Comparison of ENCODE assay signal across 30 mouse cellular contexts in the genomic region with DNA sequence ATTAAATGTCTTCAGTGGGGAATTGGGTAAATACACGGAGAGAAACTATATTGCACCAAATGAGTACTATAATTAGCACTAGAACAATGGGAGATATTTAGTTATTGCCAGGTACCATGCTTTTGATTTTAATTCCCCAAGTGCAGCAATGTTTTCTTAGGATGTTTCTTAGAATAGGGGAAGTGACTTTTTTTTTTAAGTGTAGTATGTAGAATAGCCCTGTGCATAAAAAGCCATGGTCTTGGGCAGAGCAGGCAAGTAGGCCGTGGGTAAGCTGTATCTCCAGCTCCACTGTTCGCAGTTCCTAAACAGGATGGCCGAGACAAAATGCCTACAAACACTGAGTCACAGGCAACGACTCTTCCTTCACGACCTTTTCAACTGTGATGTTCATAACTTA. TPM values are rescaled to one million over a fixed set of nuclear protein-coding genes. Genes with fewer than 3 reads are reported as not detected.
A peak's percentile ranks its signal among the peaks of the same experiment; 100 is the strongest.
DNase-seq lines count a peak whose midpoint lies in the region; ATAC-seq and TF ChIP-seq lines count a peak whose summit lies in the region.
"Had no signal": no experiment of that assay in that cellular context is flagged by ENCODE, and none has a peak within 500 bp of the region (broad histone marks: within the 10 kb centered on the region; RNA-seq: fewer than 3 reads in every experiment).

No protein-coding gene starts in this region.

- DNase-seq in lung, postnatal 0 days (ENCODE audit: low spot score): no peak
- DNase-seq in lung, postnatal 25 days (ENCODE audit: low spot score): no peak
- no peak for DNase-seq in thymus, postnatal 14 days
- DNase-seq in embryo, embryonic 10.5 days (ENCODE audit: low spot score): no peak
- DNase-seq: adrenal gland, postnatal 10 days; B cell, adult 2 months; cerebellum, adult 11 months; cerebellum, adult 9-10 months; gastrocnemius, postnatal 14 days; heart, adult 18-20 months; kidney, adult 9 months; kidney, postnatal 10 days; layer of hippocampus, postnatal 36 days; liver, embryonic 13.5 days; lung, adult 18-20 months; lung, postnatal 10 days; thymus, adult 2 months had no signal

- TF ChIP-seq EP300 in lung, postnatal 0 days (IDR thresholded peaks at IDR 0.05): no peak

- H3K4me3 ChIP-seq in lung, postnatal 0 days (ENCODE audit: low read depth, low read length): no peak overlapping the region
- peak overlapping the region; percentile 1 for H3K4me3 ChIP-seq in megakaryocyte, embryonic 14.5 days (replicated peaks)
- H3K4me3 ChIP-seq: forebrain, embryonic 13.5 days; heart, embryonic 13.5 days; hindbrain, embryonic 12.5 days; limb, embryonic 10.5 days; limb, embryonic 15.5 days; liver, embryonic 13.5 days; midbrain, embryonic 13.5 days had no signal

- no peak overlapping the region for H3K4me2 ChIP-seq in lung, postnatal 0 days (replicated peaks; ENCODE audit: low read depth, low read length)
- H3K4me2 ChIP-seq: forebrain, embryonic 13.5 days; heart, embryonic 13.5 days; hindbrain, embryonic 12.5 days; limb, embryonic 15.5 days; liver, embryonic 13.5 days; midbrain, embryonic 13.5 days had no signal

- H3K9ac ChIP-seq in lung, postnatal 0 days (replicated peaks; ENCODE audit: low read depth): no peak overlapping the region
- H3K9ac ChIP-seq: forebrain, embryonic 13.5 days; heart, embryonic 13.5 days; hindbrain, embryonic 12.5 days; limb, embryonic 15.5 days; liver, embryonic 13.5 days; midbrain, embryonic 13.5 days had no signal

- peak overlapping the region; percentile 21; the same call in 1 of the 2 replicates for H3K27ac ChIP-seq in lung, postnatal 0 days (ENCODE audit: low read length)
- H3K27ac ChIP-seq: forebrain, embryonic 13.5 days; heart, embryonic 13.5 days; hindbrain, embryonic 12.5 days; hindbrain, postnatal 0 days; liver, embryonic 13.5 days; midbrain, embryonic 13.5 days had no signal

- no peaks in the 10 kb centered on the region for H3K36me3 ChIP-seq in lung, postnatal 0 days (ENCODE audit: insufficient read depth, low read length)
- H3K36me3 ChIP-seq in megakaryocyte, embryonic 14.5 days (replicated peaks; ENCODE audit: low read length): peaks cover 15% of the 10 kb centered on the region
- H3K36me3 ChIP-seq: G1E; heart, embryonic 13.5 days; hindbrain, embryonic 12.5 days; limb, embryonic 15.5 days; liver, embryonic 13.5 days; midbrain, embryonic 13.5 days had no signal

- WGBS in lung, postnatal 0 days: 48% methylated on average over 6 of the region's 6 CpGs

- peaks cover 20% of the 10 kb centered on the region for H3K4me1 ChIP-seq in lung, postnatal 0 days (ENCODE audit: insufficient read depth, low read depth, low read length)
- H3K4me1 ChIP-seq in megakaryocyte, embryonic 14.5 days: peaks cover 78% of the 10 kb centered on the region
- H3K4me1 ChIP-seq: forebrain, embryonic 13.5 days had no signal

- no peaks in the 10 kb centered on the region for H3K27me3 ChIP-seq in lung, postnatal 0 days (replicated peaks; ENCODE audit: insufficient read depth, low read length)
- H3K27me3 ChIP-seq in megakaryocyte, embryonic 14.5 days (replicated peaks): no peaks in the 10 kb centered on the region
- H3K27me3 ChIP-seq: forebrain, embryonic 13.5 days; heart, embryonic 13.5 days; hindbrain, embryonic 12.5 days; limb, embryonic 15.5 days; liver, embryonic 13.5 days; midbrain, embryonic 13.5 days; Patski had no signal

- no peak for TF ChIP-seq CTCF in lung, postnatal 0 days (IDR thresholded peaks at IDR 0.05)

- no peak for ATAC-seq in lung, postnatal 0 days
- ATAC-seq in granulocyte monocyte progenitor cell, adult 5-6 weeks (replicated peaks; ENCODE audit: poor library complexity, severe bottlenecking): peak; percentile 41
- ATAC-seq in CD4-positive, CD25-positive, alpha-beta regulatory T cell, adult 4 months: no peak
- ATAC-seq: forebrain, embryonic 13.5 days; hindbrain, postnatal 0 days; intestine, postnatal 0 days; midbrain, embryonic 13.5 days; Patski had no signal

- no peaks in the 10 kb centered on the region for H3K9me3 ChIP-seq in lung, postnatal 0 days (ENCODE audit: low read length)
- H3K9me3 ChIP-seq in megakaryocyte, embryonic 14.5 days: no peaks in the 10 kb centered on the region
- H3K9me3 ChIP-seq: forebrain, embryonic 13.5 days; G1E; heart, embryonic 13.5 days; hindbrain, embryonic 12.5 days; limb, embryonic 10.5 days; limb, embryonic 15.5 days; liver, embryonic 13.5 days had no signal

RNA-seq across cellular contexts. Expression of a gene that starts 8.1 kb away (rescaled TPM):
- 35.9 and 40.5 TPM in 2 replicates for polyA plus RNA-seq in lung, postnatal 0 days (2015; fragmentation: Nextera tagmentation; extraction: Ambion mirVana)
- 100 and 112 TPM in 2 replicates for total RNA-seq in granulocyte monocyte progenitor cell, adult 5-6 weeks (2014; fragmentation: Nextera tagmentation)
- total RNA-seq in granulocyte monocyte progenitor cell, adult 5-6 weeks (2017): 104 and 117 TPM in 2 replicates
- polyA plus RNA-seq in megakaryocyte, embryonic 14.5 days (2012; ENCODE audit: insufficient read depth, low replicate concordance): 20.8 and 39.8 TPM in 2 replicates
- polyA plus RNA-seq in CD4-positive, CD25-positive, alpha-beta regulatory T cell, adult 4 months (2017; shearing (Covaris generic)): 100 to 1,000 TPM in 1 of 2 experiments, 10 to 100 TPM in 1; 81.1 to 109 TPM
